Mouse (Mus musculus) spleen, embryonic (tissue): ENCODE data around the gene Ccdc86.

ENCODE experiments used
- CTCF ChIA-PET: fragments of 350-600 bp; sonication (Branson Sonifier 250); formaldehyde crosslinking; loops from one replicate; lab custom pipeline; 2022; lab: Charles Lee

The Ccdc86 gene

GRCm38 (mm10) chr19:10952021-10952939, 3.2 kb upstream of the Ccdc86 start:
- CTCF ChIA-PET: interaction anchor here (0.5 to 0.7 kb wide), 3 partner anchors 232 to 1057 kb away, joined by 5 to 6 read pairs (median 6); no protein-coding TSS in a partner anchor

GRCm38 (mm10) chr19:10949558-10949957, 492 bp upstream of the Ccdc86 start:
- CTCF ChIA-PET: interaction anchor here (0.7 kb wide), 1 partner anchor 167 kb away, joined by 14 read pairs; no protein-coding TSS in a partner anchor

DNA sequence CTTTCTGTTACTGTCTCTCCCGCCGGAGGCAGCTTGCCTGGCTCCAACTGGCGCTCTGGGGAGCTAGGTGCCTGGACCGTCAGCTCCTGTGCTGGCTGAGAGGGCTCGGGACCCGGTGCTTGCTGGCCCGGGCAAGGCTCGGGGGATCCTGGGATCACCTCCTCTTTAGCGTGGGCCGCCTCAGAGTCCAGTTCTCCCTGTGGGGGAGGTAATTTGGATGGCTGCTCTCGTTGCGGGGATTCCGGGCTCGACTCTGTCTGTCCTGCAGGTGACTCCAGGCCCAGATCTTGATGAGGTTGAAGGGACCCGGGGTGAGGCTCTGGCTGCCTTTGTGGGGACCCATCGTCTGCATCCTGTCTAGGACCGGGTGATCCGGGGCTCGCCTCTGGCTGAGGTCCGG, 650 bp downstream of the Ccdc86 start:
- CTCF ChIA-PET: no interaction called here

- CTCF ChIA-PET: no interaction called here
Observed at GRCm38 (mm10) chr19:10947219-10947618, 1.8 kb downstream of the Ccdc86 start.

- CTCF ChIA-PET: no interaction called here
Observed at GRCm38 (mm10) chr19:10946506-10946905, 2.6 kb downstream of the Ccdc86 start.

GRCm38 (mm10) chr19:10943955-10944354, 5.1 kb downstream of the Ccdc86 start:
- CTCF ChIA-PET: interaction anchor here (0.8 kb wide), 1 partner anchor 35 kb away, joined by 5 read pairs; no protein-coding TSS in a partner anchor

DNA sequence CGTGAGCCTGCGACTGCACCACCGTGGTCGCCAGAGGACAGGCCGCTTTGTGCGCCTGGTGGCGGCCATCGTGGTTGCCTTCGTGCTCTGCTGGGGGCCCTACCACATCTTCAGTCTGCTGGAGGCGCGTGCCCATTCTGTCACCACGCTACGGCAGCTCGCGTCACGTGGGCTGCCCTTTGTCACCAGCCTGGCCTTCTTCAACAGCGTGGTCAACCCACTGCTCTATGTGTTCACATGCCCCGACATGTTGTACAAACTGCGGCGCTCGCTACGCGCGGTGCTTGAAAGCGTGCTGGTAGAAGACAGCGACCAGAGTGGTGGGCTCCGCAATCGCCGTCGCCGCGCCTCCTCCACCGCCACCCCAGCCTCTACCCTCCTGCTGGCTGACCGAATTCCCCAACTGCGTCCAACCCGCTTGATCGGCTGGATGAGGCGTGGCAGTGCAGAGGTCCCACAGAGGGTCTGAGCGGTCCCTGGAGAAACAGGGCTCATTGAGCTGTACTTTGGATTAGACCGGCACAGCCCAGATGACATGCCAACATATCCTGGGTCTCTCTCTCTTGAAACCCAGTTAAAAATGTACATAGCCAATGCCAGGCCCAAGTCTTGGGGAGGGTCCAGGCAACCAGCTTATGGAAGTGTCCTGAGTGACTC, 8.1 kb downstream of the Ccdc86 start:
- CTCF ChIA-PET: interaction anchor here (0.5 kb wide), 2 partner anchors 25 to 978 kb away, joined by 4 to 6 read pairs; no protein-coding TSS in a partner anchor

GRCm38 (mm10) chr19:10940097-10940800, 8.8 kb downstream of the Ccdc86 start:
- CTCF ChIA-PET: no interaction called here

GRCm38 (mm10) chr19:10938771-10939170, 10.3 kb downstream of the Ccdc86 start:
- CTCF ChIA-PET: no interaction called here

DNA sequence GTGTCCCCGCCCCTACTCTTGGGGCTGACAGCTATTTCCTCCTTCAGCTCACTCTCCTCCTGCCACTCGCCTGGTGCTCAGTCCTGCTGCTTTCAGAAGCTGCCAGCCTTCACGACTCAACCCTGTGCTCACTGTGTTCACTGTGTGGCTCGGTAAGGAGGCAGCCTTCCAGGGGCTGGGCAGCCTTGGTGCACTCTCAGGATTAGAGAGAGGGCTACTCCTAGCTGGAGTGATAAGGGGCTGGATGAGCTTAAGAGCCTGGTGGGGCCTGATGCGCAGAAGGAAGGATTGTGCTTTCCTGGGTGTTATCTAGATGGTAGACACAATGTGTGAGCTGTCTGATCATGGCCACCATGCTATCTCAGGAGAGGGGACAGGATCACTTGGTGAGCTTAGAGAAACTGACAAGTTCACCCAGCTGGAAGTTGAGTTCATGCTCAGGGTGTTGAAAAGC, 11.9 kb downstream of the Ccdc86 start, which contains the start of gene Ptgdr2:
Gene Ptgdr2, plus strand, starts transcription at position 51 of the 454 bp plus-strand sequence.
- CTCF ChIA-PET: no interaction called here

GRCm38 (mm10) chr19:10936077-10936476, 13.0 kb downstream of the Ccdc86 start:
- CTCF ChIA-PET: no interaction called here

DNA sequence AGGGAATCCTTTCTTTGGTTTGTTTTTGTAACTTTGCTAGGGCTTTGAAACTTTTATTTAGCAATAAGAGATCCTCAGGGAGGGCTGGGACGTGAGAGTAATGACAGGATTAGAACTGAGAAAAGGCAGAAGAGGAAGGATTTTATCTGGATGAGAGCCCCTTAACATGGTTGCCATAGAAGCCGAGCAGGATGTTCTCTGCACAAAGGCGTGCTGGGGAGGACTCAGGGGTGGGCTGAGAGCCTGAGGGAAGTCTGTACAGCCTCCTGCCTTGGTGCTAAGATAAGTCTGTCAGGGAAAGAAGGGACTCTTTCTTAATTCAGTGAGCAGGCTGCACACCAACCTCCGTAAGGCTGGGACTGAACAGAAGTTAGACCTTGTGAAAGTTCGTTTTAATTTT, 14.0 kb downstream of the Ccdc86 start:
- CTCF ChIA-PET: no interaction called here

DNA sequence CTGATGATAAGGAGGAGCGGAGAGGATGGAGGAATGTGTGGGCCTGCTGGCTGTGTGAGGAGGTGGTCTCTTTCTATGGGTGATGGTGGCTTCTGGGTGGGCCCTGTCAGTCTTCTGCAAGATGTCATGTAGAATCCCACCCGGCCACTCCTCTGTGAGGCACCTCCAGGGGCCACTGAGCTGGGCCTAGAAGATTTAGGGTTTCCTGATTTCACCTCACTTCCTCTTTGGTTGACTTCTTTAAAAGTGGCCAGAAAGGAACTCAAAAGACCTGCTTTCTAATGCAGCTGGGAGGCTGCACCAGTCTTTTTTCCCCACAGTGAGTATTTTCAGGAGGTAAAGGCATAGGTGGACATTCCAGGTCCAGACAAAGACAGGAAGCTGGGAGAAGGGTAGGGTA, 18.4 kb downstream of the Ccdc86 start:
- CTCF ChIA-PET: no interaction called here

GRCm38 (mm10) chr19:10926666-10927065, 22.4 kb downstream of the Ccdc86 start:
- CTCF ChIA-PET: no interaction called here

DNA sequence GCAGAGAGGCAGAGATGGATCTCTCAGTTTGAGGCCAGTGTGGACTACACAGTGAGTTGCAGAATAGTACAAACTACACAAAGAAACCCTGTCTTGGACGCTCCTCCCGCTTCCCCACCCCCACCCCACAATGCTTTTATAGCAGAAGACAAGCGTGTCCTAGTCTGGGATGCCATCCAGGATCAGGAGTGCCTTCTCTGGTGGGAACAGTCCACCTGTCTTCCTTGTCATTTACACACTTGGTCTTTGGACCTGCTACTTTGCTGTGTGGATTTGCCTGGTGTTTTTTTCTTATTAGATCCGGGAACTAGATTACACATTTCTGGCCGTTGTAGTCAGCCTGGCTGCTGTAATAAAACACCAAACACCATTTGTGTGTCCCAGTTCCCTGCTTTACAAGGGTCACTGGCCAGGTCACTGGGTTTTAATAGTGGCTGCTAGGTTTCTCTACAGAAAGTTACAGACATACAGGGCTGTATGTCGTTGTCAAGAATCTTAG, 22.9 kb downstream of the Ccdc86 start:
- CTCF ChIA-PET: no interaction called here

DNA sequence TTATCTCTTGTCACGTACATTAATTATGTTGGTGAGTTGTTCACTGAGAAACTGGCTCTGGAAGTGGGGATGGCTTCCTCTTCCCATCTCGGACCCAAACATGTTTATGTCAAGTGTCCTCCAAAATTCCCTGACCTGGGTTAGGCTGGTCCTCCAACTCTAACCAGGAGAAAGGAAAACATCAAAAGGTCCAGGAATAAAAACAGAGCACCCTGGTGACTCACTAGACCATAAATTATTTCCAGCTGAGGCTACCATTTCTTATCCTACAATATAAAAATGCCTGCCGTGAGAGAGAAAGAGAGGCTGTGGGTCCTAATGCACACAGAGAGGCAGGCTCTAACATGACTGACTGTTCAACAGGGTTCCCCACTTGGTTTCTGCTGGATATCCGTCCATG, 24.8 kb downstream of the Ccdc86 start:
- CTCF ChIA-PET: no interaction called here

DNA sequence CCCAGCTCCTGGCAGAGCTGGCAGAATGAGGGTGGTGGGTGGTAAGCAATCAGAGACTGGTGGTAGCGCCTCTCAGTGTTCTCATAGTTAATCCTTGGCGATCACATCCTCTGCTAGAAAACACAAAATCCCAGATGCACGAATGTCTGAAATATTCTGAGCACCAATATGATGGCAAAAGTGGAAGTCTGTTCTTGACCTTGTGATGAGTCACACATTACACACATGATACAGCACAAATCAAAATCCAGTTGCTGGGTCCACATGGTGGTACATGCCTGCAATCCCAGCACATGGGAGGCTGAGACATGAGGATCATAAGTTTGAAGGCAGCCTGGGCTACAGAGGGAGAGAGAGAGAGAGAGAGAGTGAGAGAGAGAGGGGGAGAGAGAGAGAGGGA, 28.0 kb downstream of the Ccdc86 start:
- CTCF ChIA-PET: no interaction called here

DNA sequence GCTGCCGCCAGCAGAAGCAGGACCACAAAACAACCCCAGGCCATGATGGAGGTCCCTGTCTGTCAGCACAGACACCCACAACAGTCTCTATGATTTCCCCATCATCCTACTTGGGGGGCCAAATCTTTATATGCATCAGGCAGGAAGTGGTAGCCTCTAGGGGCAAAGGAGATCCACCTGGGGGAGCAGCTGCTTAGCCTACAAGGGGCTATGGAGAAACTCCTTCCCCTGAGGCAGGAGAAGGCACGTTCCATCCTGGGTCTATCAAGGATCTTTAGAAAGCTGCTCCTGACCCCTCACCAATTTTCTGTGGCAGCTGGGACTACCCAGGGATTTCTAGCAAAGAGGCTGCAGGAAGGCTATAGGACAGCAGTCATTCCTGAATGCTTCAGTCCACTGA, 28.5 kb downstream of the Ccdc86 start, which contains the start of gene Zp1:
Gene Zp1, minus strand, starts transcription at position 101 of the 400 bp plus-strand sequence.
- CTCF ChIA-PET: no interaction called here

- CTCF ChIA-PET: no interaction called here
Observed at GRCm38 (mm10) chr19:10918321-10918991, 30.6 kb downstream of the Ccdc86 start.

DNA sequence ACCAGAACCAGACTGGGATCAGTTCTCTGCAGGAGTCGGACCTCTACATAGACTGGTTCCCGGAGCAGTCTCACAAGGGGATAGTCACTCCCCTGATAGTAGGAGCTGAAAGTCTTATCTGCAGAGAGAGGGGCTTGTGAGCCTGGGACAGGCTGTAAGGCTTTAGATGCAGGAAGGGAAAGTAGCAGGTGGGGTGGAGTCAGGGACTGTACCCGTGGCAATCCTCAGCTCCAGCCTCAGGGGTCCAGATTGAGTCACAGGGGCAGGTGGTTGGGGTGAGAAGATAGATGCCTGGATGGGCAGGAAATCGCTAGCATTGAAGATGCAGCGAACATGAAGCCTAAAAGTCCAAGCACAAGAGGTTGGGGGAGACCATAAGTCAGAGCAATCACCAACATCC, 32.6 kb downstream of the Ccdc86 start:
- CTCF ChIA-PET: interaction anchor here (0.9 kb wide), 1 partner anchor 25 kb away, joined by 4 read pairs; no protein-coding TSS in a partner anchor

- CTCF ChIA-PET: interaction anchor here (0.6 kb wide), 2 partner anchors 9 to 392 kb away, joined by 3 read pairs; no protein-coding TSS in a partner anchor
Observed at GRCm38 (mm10) chr19:10914870-10915269, 34.2 kb downstream of the Ccdc86 start.
